ENCODE assay signal across 8 mouse cellular contexts in the genomic region with DNA sequence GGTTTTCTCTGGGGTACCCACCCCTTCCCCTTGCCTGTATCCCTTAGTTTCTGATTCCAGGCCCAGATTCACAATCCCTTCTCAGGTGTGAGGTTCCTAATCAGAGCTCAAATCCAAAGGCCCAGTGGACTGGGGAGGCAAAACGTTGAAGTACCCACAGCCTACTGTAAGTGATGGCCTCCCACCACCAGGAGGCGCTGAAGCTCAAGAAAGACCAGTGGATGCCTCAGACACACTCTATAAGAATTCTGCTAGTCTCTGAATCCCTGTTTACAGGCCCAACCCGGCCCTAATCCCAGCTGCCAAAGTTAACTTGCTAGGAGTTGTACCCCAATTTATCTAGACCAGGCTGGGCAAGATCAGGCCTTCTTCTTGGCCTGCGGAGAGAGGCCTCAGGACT. TPM values are rescaled to one million over a fixed set of nuclear protein-coding genes. Genes with fewer than 3 reads are reported as not detected.
DNase-seq lines count a peak whose midpoint lies in the region; ATAC-seq and TF ChIP-seq lines count a peak whose summit lies in the region.

No protein-coding gene starts in this region.

- H3K36me3 ChIP-seq in neural tube, embryonic 15.5 days, result no peaks in the 10 kb centered on the region
- no peaks in the 10 kb centered on the region for H3K36me3 ChIP-seq in liver, embryonic 11.5 days (ENCODE audit: control insufficient read depth, insufficient read depth, low read length)
- H3K36me3 ChIP-seq in thymus, adult 2 months (ENCODE audit: control insufficient read depth, insufficient read depth, low read length), result no peaks in the 10 kb centered on the region

- H3K4me1 ChIP-seq in neural tube, embryonic 15.5 days, result peaks cover 6% of the 10 kb centered on the region
- H3K4me1 ChIP-seq in liver, embryonic 11.5 days (replicated peaks; ENCODE audit: control insufficient read depth, insufficient read depth, low read length), result peaks cover 3% of the 10 kb centered on the region
- no peaks in the 10 kb centered on the region for H3K4me1 ChIP-seq in thymus, adult 2 months (replicated peaks; ENCODE audit: control insufficient read depth, insufficient read depth, low read length)

- H3K4me3 ChIP-seq in neural tube, embryonic 15.5 days (replicated peaks), result no peak overlapping the region
- H3K4me3 ChIP-seq in liver, embryonic 11.5 days (ENCODE audit: low read depth, low read length), result no peak overlapping the region
- H3K4me3 ChIP-seq in thymus, adult 2 months (ENCODE audit: control insufficient read depth, insufficient read depth, low read length), result no peak overlapping the region

- no peak for ATAC-seq in neural tube, embryonic 15.5 days (ENCODE audit: low FRiP score)
- no peak; the same call in 1 of the 2 replicates for ATAC-seq in liver, embryonic 11.5 days (replicated peaks; ENCODE audit: low FRiP score)

- DNase-seq in neural tube, embryonic 10.5 days (ENCODE audit: extremely low spot score, low spot score), result peak; percentile 80
- peak; percentile 76 to 84 for DNase-seq in cerebellum, adult 18-20 months
- DNase-seq in forelimb bud, embryonic 11.5 days (ENCODE audit: low read depth, low spot score), result peak; percentile 84
- peak; percentile 69 for DNase-seq in kidney, adult 9 months
- DNase-seq in liver, embryonic 11.5 days (ENCODE audit: low spot score), result peak; percentile 65
- DNase-seq in ovary, adult 18-20 months (ENCODE audit: low spot score), result peak; percentile 26
- DNase-seq in thymus, adult 2 months, result peak; percentile 72

- no peak for TF ChIP-seq POLR2A in thymus, adult 2 months (IDR thresholded peaks at IDR 0.05; ENCODE audit: control insufficient read depth, extremely low read depth, insufficient read depth, low read length, poor library complexity)

- no peaks in the 10 kb centered on the region for H3K27me3 ChIP-seq in neural tube, embryonic 15.5 days (replicated peaks)
- no peaks in the 10 kb centered on the region for H3K27me3 ChIP-seq in liver, embryonic 11.5 days (replicated peaks; ENCODE audit: control insufficient read depth, insufficient read depth, low read length)
- no peaks in the 10 kb centered on the region for H3K27me3 ChIP-seq in thymus, adult 2 months (ENCODE audit: control insufficient read depth, insufficient read depth, low read length)

- no peak overlapping the region for H3K9ac ChIP-seq in neural tube, embryonic 15.5 days (replicated peaks)
- H3K9ac ChIP-seq in liver, embryonic 11.5 days (ENCODE audit: low read depth, low read length), result no peak overlapping the region

- no peaks in the 10 kb centered on the region for H3K9me3 ChIP-seq in neural tube, embryonic 15.5 days (replicated peaks)
- no peaks in the 10 kb centered on the region for H3K9me3 ChIP-seq in liver, embryonic 11.5 days (ENCODE audit: control insufficient read depth, low read length)

- 32% methylated on average over 4 of the region's 4 CpGs for WGBS in neural tube, embryonic 15.5 days
- WGBS in liver, embryonic 11.5 days, result 29% methylated on average over 4 of the region's 4 CpGs
- 37% methylated on average over 4 of the region's 4 CpGs for WGBS in thymus, adult 2 months

- no peak overlapping the region for H3K4me2 ChIP-seq in neural tube, embryonic 15.5 days
- no peak overlapping the region for H3K4me2 ChIP-seq in liver, embryonic 11.5 days

- peak; percentile 54; the same call in 1 of the 2 replicates for TF ChIP-seq CTCF in thymus, adult 2 months (IDR thresholded peaks at IDR 0.05; ENCODE audit: borderline replicate concordance, control insufficient read depth, extremely low read depth, insufficient read depth, low read length, poor library complexity)

- no peak overlapping the region for H3K27ac ChIP-seq in neural tube, embryonic 15.5 days (replicated peaks)
- H3K27ac ChIP-seq in liver, embryonic 11.5 days (ENCODE audit: low read depth, low read length), result no peak overlapping the region
- no peak overlapping the region for H3K27ac ChIP-seq in thymus, adult 2 months (ENCODE audit: control insufficient read depth, insufficient read depth, low read length)

RNA-seq across cellular contexts. Expression of gene Otos, which starts 48.2 kb away (rescaled TPM):
- polyA plus RNA-seq in neural tube, embryonic 15.5 days (2015; fragmentation: Nextera tagmentation; extraction: Ambion mirVana), result 0.33 and 0.73 TPM in 2 replicates
- polyA plus RNA-seq in liver, embryonic 11.5 days (2014; fragmentation: Nextera tagmentation; extraction: Ambion mirVana), result not detected in 2 replicates
- polyA plus RNA-seq in thymus, adult 2 months (2012; rRNA removed), result 1.6 and 2.0 TPM in 2 replicates

RNA-seq across cellular contexts. Expression of gene Cops9, which starts 55.1 kb away (rescaled TPM):
- polyA plus RNA-seq in neural tube, embryonic 15.5 days (2015; fragmentation: Nextera tagmentation; extraction: Ambion mirVana), result 541 and 661 TPM in 2 replicates
- polyA plus RNA-seq in liver, embryonic 11.5 days (2014; fragmentation: Nextera tagmentation; extraction: Ambion mirVana), result 320 and 354 TPM in 2 replicates
- polyA plus RNA-seq in thymus, adult 2 months (2012; rRNA removed), result 105 and 144 TPM in 2 replicates

Comparison
In these comparisons a context has a peak if more than half of its experiments do, and no peak if none do; other contexts are left out.
1. DNase-seq: peak in every context shown above with its lines; median percentile 84 in forelimb bud, embryonic 11.5 days; 80 in neural tube, embryonic 10.5 days; 80 in cerebellum, adult 18-20 months; 72 in thymus, adult 2 months; 69 in kidney, adult 9 months; 65 in liver, embryonic 11.5 days; 26 in ovary, adult 18-20 months.